Mouse (Mus musculus) mature B cell (primary cell): Measurements from ENCODE around the gene Iqub.

Source experiments
- in situ Hi-C: fragments of 300-500 bp; cut with MboI; formaldehyde crosslinking; loops from 2 replicates; pipeline ENCODE4 v1.14.3; 2019

Iqub gene

GRCm38 (mm10) chr6:24470571-24471132 lies 44.2 kb downstream of the Iqub start:
- in situ Hi-C loops, result no loop called here

DNA sequence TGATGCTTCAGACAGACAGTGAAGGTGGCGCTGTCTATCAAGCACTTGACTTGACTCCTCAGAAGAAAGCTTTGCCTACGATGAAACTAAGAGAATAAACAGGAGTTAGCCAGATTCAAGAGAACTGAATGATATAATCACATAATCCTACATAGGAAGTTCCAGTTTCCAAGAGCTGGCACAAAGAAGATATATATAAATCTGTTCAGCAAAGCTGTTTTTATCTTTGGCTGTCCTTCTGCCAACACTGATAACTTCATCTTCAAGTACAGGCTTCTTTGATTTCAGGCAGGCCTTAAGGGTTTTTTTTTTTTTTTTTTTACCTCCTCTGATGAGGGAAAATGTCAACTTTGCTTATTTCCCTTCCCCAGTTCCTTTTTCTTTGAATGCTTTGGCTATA lies 44.7 kb downstream of the Iqub start:
- in situ Hi-C loops, result no loop called here

DNA sequence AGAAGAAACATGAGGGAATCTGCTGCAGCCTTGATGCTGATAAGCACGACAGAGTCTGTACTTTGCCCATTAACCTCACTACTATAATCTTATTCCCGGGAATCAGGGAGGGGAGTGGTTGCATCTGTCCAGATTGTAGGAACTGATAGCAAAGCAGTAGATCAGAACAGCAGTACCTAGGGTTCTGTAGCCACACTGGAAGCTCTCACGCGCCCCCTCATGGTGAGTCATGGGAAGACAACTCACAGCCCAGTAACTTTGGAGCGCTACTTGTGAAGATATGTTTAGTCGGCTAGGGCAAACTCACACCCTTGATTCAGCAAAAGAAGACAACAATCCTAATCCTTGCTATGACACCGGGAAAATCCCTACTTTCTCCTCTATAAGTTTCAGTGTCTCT lies 58.8 kb downstream of the Iqub start:
- in situ Hi-C loops, result no loop called here

GRCm38 (mm10) chr6:24451026-24451821 lies 63.6 kb downstream of the Iqub start:
- in situ Hi-C loops, result no loop called here

DNA sequence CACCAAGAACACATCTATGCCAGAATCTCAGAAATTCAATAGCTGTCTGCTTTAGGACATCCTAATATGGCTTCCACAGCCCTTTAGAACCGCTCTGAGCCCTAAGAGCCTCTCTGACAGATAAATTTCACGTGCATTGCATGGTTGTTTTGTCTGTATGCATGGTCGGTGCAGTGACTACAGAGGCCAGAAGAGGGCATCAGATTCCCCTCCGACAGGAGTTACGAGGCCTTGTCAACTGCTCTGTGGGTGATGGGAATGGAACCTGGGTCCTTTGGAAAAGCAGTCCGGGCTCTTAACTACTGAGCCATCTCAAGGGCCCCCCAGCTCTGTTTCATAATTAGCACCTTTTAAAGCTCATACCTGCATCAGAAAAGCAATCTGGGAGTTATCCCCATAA lies 64.6 kb downstream of the Iqub start:
- in situ Hi-C loops, result no loop called here

GRCm38 (mm10) chr6:24416056-24416455 lies 98.8 kb downstream of the Iqub start:
- in situ Hi-C loops, result no loop called here

- in situ Hi-C loops, result no loop called here
These were observed 99.4 kb downstream of the Iqub start for GRCm38 (mm10) chr6:24415500-24415899.

DNA sequence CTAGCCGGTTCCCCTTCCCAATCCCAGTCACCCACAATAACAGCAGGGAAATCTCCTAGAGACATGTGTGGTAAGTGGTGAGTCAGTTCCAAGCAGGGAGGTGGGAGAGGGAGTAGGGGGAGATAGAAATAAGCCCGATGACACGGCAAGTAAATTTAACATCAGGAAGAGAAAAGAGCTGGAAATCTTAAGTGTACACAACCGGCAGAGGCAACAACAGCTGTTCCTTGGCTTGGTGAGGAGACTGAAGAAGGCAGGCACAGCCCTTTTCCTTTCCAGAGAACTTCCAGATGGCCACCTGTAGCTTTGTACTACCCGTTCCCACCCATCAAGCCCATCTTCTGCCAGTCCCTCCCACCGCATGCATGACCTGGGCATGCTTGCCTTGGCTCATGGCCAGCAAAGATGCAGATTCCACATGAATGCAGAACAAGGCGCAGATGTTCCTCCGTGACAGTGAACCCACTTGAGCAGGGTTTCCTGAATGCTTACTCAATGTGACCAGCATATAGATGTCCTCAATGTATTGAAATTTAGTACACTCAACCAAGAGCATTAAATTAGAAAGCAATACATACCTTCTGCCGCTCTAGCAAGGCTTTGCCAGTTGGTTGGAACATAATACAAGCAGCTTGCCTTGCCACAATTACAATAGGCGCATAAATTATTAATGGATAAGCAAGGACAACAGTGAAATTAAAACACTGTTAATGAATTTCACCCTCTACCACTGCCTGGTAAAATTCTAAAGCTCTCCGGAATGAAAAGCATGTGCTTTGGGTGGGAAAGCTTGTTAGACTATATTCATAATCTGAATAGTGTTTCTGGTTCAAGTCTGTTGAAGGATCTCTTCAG lies 106.1 kb downstream of the Iqub start:
- in situ Hi-C loops, result no loop called here

DNA sequence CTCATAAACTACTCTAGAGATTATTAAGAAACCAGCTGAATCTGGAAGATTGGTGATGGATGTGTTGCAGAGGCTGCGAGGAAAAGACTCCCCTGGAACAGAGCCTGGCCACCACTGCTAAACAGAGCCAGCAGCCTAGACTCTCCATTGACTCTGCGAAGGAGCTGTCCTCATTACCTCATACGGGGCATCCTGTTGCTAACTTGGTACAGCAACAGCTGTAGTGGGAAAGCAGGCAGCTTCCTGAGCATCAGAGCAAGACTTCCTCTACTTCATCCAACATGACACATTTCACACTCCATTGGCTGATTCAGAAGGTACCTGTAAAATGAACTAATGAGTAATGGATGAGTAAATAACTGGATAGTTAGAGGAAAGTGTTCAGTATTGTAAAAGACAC lies 107.1 kb downstream of the Iqub start:
- in situ Hi-C loops, result no loop called here

GRCm38 (mm10) chr6:24397237-24397647 lies 117.6 kb downstream of the Iqub start:
- in situ Hi-C loops, result no loop called here
